Mouse (Mus musculus) spleen, adult 2 months (tissue): ENCODE data around the gene Sorcs1.

Experiments
- CTCF ChIP-seq: fragments of 200-500 bp; IDR thresholded peaks from 2 replicates; pipeline ENCODE4 v1.5.1; 2011; ENCODE audit warnings: mild to moderate bottlenecking, inconsistent platforms; ENCODE audit not compliant: insufficient read depth, insufficient read length, insufficient replicate concordance; ENCODE audit errors: extremely low read depth
- POLR2A ChIP-seq: fragments of 200-500 bp; IDR thresholded peaks from 2 replicates; pipeline ENCODE4 v1.6.1; 2011; ENCODE audit warnings: low read depth, low read length, inconsistent platforms

DNA sequence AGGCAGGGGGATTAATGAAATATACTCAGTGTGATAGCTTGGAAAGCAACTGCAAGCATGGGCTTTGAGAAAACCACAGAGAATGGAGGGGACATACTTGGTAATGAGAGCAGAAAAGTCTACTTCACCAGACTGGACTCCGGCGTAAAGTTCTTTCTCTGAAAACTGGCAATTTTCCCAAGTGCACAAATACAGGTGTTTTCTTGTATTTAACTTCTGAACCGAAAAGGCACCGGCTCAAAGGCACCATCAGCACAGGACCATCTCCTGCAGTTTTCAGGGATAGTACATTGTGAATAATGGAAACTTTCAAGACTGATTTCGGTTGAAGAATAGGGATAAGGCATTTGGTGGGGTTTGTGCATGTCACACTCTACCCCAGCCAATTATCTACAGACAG, 219.9 kb downstream of the Sorcs1 start:
- TF ChIP-seq POLR2A (no peak), CTCF (no peak)
